Mouse (Mus musculus) splenic B cell, adult 2 months (primary cell): ENCODE measurements at regions not wholly inside any gene's neighbourhood (a gene's known extent, or its start where the extent isn't known, plus 50 kb on each side); places are given as distances from the start of the nearest gene placed in this dataset.
"Not testable (repeated sequence)": the region's sequence is repeated elsewhere in the genome, so short reads cannot be mapped to it uniquely, and the experiment has no call there.

Source experiments
- DNase-seq: peaks from one replicate; pipeline ENCODE4 v3.0.0-alpha.2; 2011; ENCODE audit warnings: low read depth, low spot score
- H3K27me3 ChIP-seq: 2 replicates; pipeline ENCODE4 v1.6.1; 2012; ENCODE audit warnings: mild to moderate bottlenecking, low read length, moderate library complexity, mixed read lengths; ENCODE audit not compliant: control insufficient read depth, poor library complexity, insufficient read depth, severe bottlenecking
- H3K36me3 ChIP-seq: 2 replicates; pipeline ENCODE4 v1.6.1; 2012; ENCODE audit warnings: mild to moderate bottlenecking, low read length, moderate library complexity, mixed read lengths; ENCODE audit not compliant: control insufficient read depth, poor library complexity, insufficient read depth, severe bottlenecking

DNA sequence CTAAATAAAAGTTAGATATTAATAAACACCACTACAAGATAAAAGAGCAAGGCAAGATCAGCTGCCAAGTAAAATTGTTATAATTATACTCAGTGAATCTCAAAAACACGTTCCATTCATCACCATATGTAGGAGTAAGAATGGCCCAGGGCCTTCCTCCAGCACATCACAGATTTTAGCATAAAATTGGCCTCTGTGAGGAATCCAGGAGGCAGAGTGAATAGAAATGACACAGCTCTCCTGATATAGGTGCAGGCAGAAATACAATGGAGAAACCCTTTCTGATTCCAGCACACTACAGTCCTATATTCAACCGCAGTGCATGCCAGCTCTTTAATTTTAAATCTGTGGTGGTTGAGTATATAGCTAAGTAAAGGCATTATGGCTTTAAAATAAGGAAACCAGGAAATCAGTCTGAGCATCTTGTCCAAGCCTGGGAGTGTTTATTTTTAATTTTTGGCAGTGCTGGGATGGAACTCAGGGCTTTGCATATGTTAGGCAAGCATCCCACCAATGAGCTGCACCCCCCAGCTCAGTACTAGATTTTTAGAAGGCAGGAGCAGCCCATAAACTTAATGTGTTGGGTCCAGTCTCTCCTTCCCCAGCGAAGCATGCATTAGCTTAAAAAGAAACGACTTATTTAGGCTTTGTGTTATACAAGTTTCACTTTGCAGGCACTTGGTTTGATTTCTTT is 158.3 kb upstream of the Ptprz1 start:
- no peaks in the 10 kb centered on the region for H3K27me3 ChIP-seq
- no peak for DNase-seq
- H3K36me3 ChIP-seq = no peaks in the 10 kb centered on the region

DNA sequence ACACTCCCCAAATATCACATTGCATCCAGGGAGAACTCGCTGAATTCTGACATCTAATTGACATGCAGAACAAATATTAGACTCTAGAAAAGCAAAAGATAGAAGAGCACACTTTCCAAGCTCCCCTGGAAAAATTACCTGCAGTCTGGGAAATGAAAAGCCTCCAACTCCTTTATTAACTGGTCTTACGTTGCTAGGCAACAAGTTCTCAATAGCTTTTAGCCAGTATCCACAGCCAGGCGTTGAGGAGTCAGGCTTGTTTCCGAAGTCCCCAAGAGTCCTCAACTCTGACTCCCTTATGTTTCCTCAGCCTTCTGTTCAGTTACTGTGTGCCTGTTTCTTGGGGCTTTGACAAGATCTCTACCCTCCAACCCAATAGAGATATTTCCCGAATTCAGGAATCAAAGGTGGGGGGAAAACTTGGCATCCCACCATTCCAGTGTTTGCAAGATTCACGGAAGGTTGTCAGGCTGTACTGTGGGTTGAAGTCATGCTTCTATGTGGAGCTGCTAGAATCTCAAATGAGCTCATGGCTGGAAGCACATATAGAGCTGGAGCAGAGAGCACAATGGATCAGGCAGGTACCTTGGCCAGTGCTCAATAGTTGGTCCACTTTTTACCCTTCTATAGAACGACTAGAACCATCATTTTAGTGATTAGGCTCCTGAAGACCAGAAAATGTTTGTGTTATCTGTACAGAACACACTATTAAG is 159.0 kb upstream of the Ptprz1 start:
- DNase-seq = no peak
- Histone ChIP-seq H3K36me3 (no peaks in the 10 kb centered on the region), H3K27me3 (no peaks in the 10 kb centered on the region)

- no peaks in the 10 kb centered on the region for H3K36me3 ChIP-seq
- no peaks in the 10 kb centered on the region for H3K27me3 ChIP-seq
- DNase-seq = no peak
Observed at GRCm38 (mm10) chr6:22698187-22698586, 177.1 kb upstream of the Ptprz1 start.

GRCm38 (mm10) chr6:22688678-22689126 is 186.6 kb upstream of the Ptprz1 start:
- no peak for DNase-seq
- Histone ChIP-seq H3K27me3 (no peaks in the 10 kb centered on the region), H3K36me3 (no peaks in the 10 kb centered on the region)

- DNase-seq = no peak
Observed at GRCm38 (mm10) chr6:22674586-22674929, 200.7 kb upstream of the Ptprz1 start.

GRCm38 (mm10) chr6:22673919-22674585 is 201.2 kb upstream of the Ptprz1 start:
- Histone ChIP-seq H3K27me3 (no peaks in the 10 kb centered on the region), H3K36me3 (no peaks in the 10 kb centered on the region)
- no peak for DNase-seq

More at GRCm38 (mm10) chr6:22674586-22674929, 200.7 kb upstream of the Ptprz1 start:
- Histone ChIP-seq H3K36me3 (no peaks in the 10 kb centered on the region), H3K27me3 (no peaks in the 10 kb centered on the region)

DNA sequence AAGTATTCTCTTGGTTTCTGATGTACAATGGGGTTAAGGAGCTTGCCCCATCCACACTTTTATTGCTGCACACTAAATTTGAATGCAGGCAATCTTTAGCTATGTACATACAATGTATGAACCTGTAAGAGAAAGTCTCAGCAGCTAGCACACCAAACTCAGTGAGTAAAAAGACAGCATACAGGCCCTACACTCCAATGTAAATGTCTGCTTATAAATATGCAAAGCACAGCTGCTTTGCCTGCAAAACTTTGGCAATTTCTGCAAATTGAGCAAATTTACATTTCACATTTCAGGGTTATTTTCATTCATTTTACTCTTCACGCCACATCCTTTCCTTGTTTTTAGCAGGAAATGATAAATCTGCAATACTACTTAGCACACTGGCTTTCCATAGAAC is 203.8 kb upstream of the Ptprz1 start:
- no peaks in the 10 kb centered on the region for H3K27me3 ChIP-seq
- no peaks in the 10 kb centered on the region for H3K36me3 ChIP-seq
- DNase-seq = no peak

- no peaks in the 10 kb centered on the region for H3K27me3 ChIP-seq
- no peaks in the 10 kb centered on the region for H3K36me3 ChIP-seq
- no peak for DNase-seq
Observed at GRCm38 (mm10) chr6:22668190-22668975, 206.9 kb upstream of the Ptprz1 start.

DNA sequence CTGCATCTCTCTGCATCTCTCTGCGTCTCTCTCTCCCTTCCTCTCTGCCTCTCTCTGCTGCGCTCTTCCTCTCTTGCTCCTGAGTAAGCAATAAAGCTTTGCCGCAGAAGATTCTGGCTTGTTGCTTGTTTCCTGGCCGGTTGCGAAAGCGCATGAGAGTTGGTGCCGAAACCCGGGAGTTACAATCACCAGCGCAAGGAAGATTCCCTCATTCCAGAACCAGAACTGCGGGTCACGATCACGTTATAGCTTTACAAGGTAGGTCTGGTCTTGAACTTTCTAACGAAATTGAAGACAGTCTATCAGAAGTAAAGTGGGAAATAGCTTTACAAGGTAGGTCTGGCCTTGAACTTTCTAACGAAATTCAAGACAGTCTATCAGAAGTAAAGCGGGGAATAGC is 217.9 kb upstream of the Ptprz1 start:
- not testable (repeated sequence) for H3K27me3 ChIP-seq, DNase-seq, H3K36me3 ChIP-seq

DNA sequence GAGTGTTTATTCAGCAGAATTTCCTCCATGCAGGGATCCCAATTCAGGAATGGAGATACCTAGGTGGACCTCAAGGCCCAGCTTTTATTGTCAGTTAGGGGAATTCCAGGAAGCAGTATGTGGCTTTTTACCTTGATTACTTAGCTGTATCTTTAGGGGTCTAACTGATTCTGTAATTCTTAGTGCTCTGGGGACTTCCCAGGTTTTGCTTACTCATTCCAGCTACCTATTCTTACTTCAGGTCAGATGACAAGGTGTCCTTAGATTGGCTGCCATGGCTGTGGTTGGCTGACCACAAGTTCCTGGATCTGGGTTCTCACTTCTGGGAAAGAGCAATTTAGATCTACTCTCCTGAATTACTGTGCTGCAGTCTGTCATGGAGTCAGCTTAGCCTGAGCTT is 235.2 kb upstream of the Ptprz1 start:
- no peak for DNase-seq
- no peaks in the 10 kb centered on the region for H3K36me3 ChIP-seq
- H3K27me3 ChIP-seq = no peaks in the 10 kb centered on the region

- DNase-seq = no peak
- no peaks in the 10 kb centered on the region for H3K36me3 ChIP-seq
- no peaks in the 10 kb centered on the region for H3K27me3 ChIP-seq
Observed at GRCm38 (mm10) chr6:22635141-22635540, 240.2 kb upstream of the Ptprz1 start.

- DNase-seq = no peak
- Histone ChIP-seq H3K27me3 (no peaks in the 10 kb centered on the region), H3K36me3 (no peaks in the 10 kb centered on the region)
Observed at GRCm38 (mm10) chr6:22634740-22635139, 240.6 kb upstream of the Ptprz1 start.

DNA sequence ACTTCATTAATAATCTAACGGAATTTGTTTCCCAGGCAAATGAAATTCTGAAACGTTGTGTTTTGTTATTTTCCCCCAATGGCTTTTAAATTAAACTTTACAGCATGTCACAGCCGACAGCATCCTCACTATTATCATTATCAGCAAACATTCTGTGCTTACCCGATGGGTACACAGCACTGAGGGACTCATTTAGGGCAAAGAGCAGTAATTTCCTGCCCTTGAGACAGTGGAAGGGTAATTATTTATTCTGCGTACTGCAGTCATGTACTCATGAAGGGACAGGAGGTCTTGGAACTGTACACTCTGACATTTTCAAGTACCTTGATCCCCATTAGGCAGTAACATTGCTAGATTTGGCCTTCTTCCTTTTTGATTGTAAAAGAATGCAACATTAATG is 235.5 kb upstream of the Fam3c start:
- H3K27me3 ChIP-seq = no peaks in the 10 kb centered on the region
- H3K36me3 ChIP-seq = no peaks in the 10 kb centered on the region
- DNase-seq = no peak

GRCm38 (mm10) chr6:22584851-22585250 is 228.8 kb upstream of the Fam3c start:
- Histone ChIP-seq H3K27me3 (no peaks in the 10 kb centered on the region), H3K36me3 (no peaks in the 10 kb centered on the region)
- no peak for DNase-seq

GRCm38 (mm10) chr6:22572925-22573324 is 216.9 kb upstream of the Fam3c start:
- DNase-seq = no peak
- no peaks in the 10 kb centered on the region for H3K36me3 ChIP-seq
- no peaks in the 10 kb centered on the region for H3K27me3 ChIP-seq
